Mouse (Mus musculus): ENCODE data around the gene Pbrm1. TPM values are rescaled to one million over a fixed set of nuclear protein-coding genes. Genes with fewer than 3 reads are reported as not detected.

The Pbrm1 gene
- polyA plus RNA-seq, 1 experiment from 2014 or later = 46.9 TPM

GRCm38 (mm10) chr14:31078597-31079208, 59.8 kb downstream of the Pbrm1 start:
- no peaks in the 10 kb centered on the region for H3K27me3 ChIP-seq
- no peak for TF ChIP-seq CTCF (IDR thresholded peaks at IDR 0.05)
- in situ Hi-C loops (cut with MboI; ENCODE audit: low pct_unique_long_range_greater_than_20kb) = no loop called here
- no peak for DNase-seq (ENCODE audit: low read depth, low spot score)
- ChIA-PET POLR2A (interaction anchor here (0.6 to 0.7 kb wide), 3 partner anchors 13 to 25 kb away, joined by 3 to 6 read pairs (median 4); no protein-coding TSS in a partner anchor), CTCF (no interaction called here)
- no peak for ATAC-seq

GRCm38 (mm10) chr14:31079313-31080028, 60.5 kb downstream of the Pbrm1 start:
- in situ Hi-C loops (cut with MboI; ENCODE audit: low pct_unique_long_range_greater_than_20kb) = no loop called here
- CTCF ChIA-PET = no interaction called here
- POLR2A ChIA-PET = interaction anchor here (0.6 kb wide), 1 partner anchor 12 kb away, joined by 6 read pairs; no protein-coding TSS in a partner anchor
- DNase-seq (ENCODE audit: low read depth, low spot score) = peak; percentile 58
- no peak for ATAC-seq
- no peaks in the 10 kb centered on the region for H3K27me3 ChIP-seq
- TF ChIP-seq CTCF (IDR thresholded peaks at IDR 0.05) = no peak

GRCm38 (mm10) chr14:31081147-31081546, 62.2 kb downstream of the Pbrm1 start:
- DNase-seq (ENCODE audit: low read depth, low spot score) (peak; percentile 72), ATAC-seq (no peak)
- in situ Hi-C loops (cut with MboI; ENCODE audit: low pct_unique_long_range_greater_than_20kb) = no loop called here
- H3K27me3 ChIP-seq = no peaks in the 10 kb centered on the region
- TF ChIP-seq CTCF (IDR thresholded peaks at IDR 0.05) = no peak
- POLR2A ChIA-PET = no interaction called here
- CTCF ChIA-PET = no interaction called here

- no peak for DNase-seq (ENCODE audit: low read depth, low spot score)
- ChIA-PET POLR2A (interaction anchor here (0.6 kb wide), 1 partner anchor 68 kb away, joined by 7 read pairs; no protein-coding TSS in a partner anchor), CTCF (interaction anchor here (1.6 kb wide), 1 partner anchor 34 kb away, joined by 3 read pairs; no protein-coding TSS in a partner anchor)
- no peak for ATAC-seq
- in situ Hi-C loops (cut with MboI; ENCODE audit: low pct_unique_long_range_greater_than_20kb) = no loop called here
- peak; percentile 38 for TF ChIP-seq CTCF (IDR thresholded peaks at IDR 0.05)
- no peaks in the 10 kb centered on the region for H3K27me3 ChIP-seq
These were observed 68.5 kb downstream of the Pbrm1 start for GRCm38 (mm10) chr14:31087433-31087832.

GRCm38 (mm10) chr14:31088515-31088914, 69.6 kb downstream of the Pbrm1 start:
- ChIA-PET CTCF (interaction anchor here (1.1 kb wide), 1 partner anchor 23 kb away, joined by 3 read pairs; no protein-coding TSS in a partner anchor), POLR2A (no interaction called here)
- no peak for DNase-seq (ENCODE audit: low read depth, low spot score)
- H3K27me3 ChIP-seq = no peaks in the 10 kb centered on the region
- in situ Hi-C loops (cut with MboI; ENCODE audit: low pct_unique_long_range_greater_than_20kb) = no loop called here
- no peak for ATAC-seq
- TF ChIP-seq CTCF (IDR thresholded peaks at IDR 0.05) = no peak

- in situ Hi-C loops (cut with MboI; ENCODE audit: low pct_unique_long_range_greater_than_20kb) = no loop called here
- no peaks in the 10 kb centered on the region for H3K27me3 ChIP-seq
- CTCF ChIA-PET = interaction anchor here (1.3 to 1.4 kb wide), 2 partner anchors 21 to 38 kb away, joined by 3 read pairs; no protein-coding TSS in a partner anchor
- TF ChIP-seq CTCF (IDR thresholded peaks at IDR 0.05) = no peak
- DNase-seq (ENCODE audit: low read depth, low spot score) = no peak
- POLR2A ChIA-PET = interaction anchor here (1.1 kb wide), 1 partner anchor 38 kb away, joined by 3 read pairs; no protein-coding TSS in a partner anchor
- no peak for ATAC-seq
These were observed 71.0 kb downstream of the Pbrm1 start for GRCm38 (mm10) chr14:31089918-31090317.

- POLR2A ChIA-PET = no interaction called here
- H3K27me3 ChIP-seq = no peaks in the 10 kb centered on the region
- DNase-seq (ENCODE audit: low read depth, low spot score) (no peak), ATAC-seq (no peak)
- TF ChIP-seq CTCF (IDR thresholded peaks at IDR 0.05) = no peak
- in situ Hi-C loops (cut with MboI; ENCODE audit: low pct_unique_long_range_greater_than_20kb) = no loop called here
- CTCF ChIA-PET = no interaction called here
These were observed 86.2 kb downstream of the Pbrm1 start for GRCm38 (mm10) chr14:31105156-31105555.

GRCm38 (mm10) chr14:31110613-31111012, 91.7 kb downstream of the Pbrm1 start:
- no peaks in the 10 kb centered on the region for H3K27me3 ChIP-seq
- TF ChIP-seq CTCF (IDR thresholded peaks at IDR 0.05) = no peak
- in situ Hi-C loops (cut with MboI; ENCODE audit: low pct_unique_long_range_greater_than_20kb) = no loop called here
- ChIA-PET POLR2A (no interaction called here), CTCF (no interaction called here)
- ATAC-seq = no peak
- DNase-seq (ENCODE audit: low read depth, low spot score) = no peak

GRCm38 (mm10) chr14:31112187-31112586, 93.2 kb downstream of the Pbrm1 start:
- in situ Hi-C loops (cut with MboI; ENCODE audit: low pct_unique_long_range_greater_than_20kb) = no loop called here
- DNase-seq (ENCODE audit: low read depth, low spot score) (no peak), ATAC-seq (no peak)
- H3K27me3 ChIP-seq = no peaks in the 10 kb centered on the region
- CTCF ChIA-PET = interaction anchor here (0.6 to 1.1 kb wide), 4 partner anchors 12 to 54 kb away, joined by 3 read pairs; no protein-coding TSS in a partner anchor
- no peak for TF ChIP-seq CTCF (IDR thresholded peaks at IDR 0.05)
- POLR2A ChIA-PET = no interaction called here

GRCm38 (mm10) chr14:31114011-31114410, 95.1 kb downstream of the Pbrm1 start:
- no peak for TF ChIP-seq CTCF (IDR thresholded peaks at IDR 0.05)
- no peak for DNase-seq (ENCODE audit: low read depth, low spot score)
- ChIA-PET CTCF (interaction anchor here (1.0 kb wide), 1 partner anchor 55 kb away, joined by 3 read pairs; no protein-coding TSS in a partner anchor), POLR2A (no interaction called here)
- in situ Hi-C loops (cut with MboI; ENCODE audit: low pct_unique_long_range_greater_than_20kb) = no loop called here
- no peak for ATAC-seq
- H3K27me3 ChIP-seq = no peaks in the 10 kb centered on the region

GRCm38 (mm10) chr14:31115522-31115921, 96.6 kb downstream of the Pbrm1 start:
- no peak for TF ChIP-seq CTCF (IDR thresholded peaks at IDR 0.05)
- no peak for ATAC-seq
- in situ Hi-C loops (cut with MboI; ENCODE audit: low pct_unique_long_range_greater_than_20kb) = no loop called here
- DNase-seq (ENCODE audit: low read depth, low spot score) = no peak
- CTCF ChIA-PET = interaction anchor here (0.7 to 1.3 kb wide), 3 partner anchors 8 to 89 kb away, joined by 3 to 5 read pairs (median 3); no protein-coding TSS in a partner anchor
- no peaks in the 10 kb centered on the region for H3K27me3 ChIP-seq
- POLR2A ChIA-PET = no interaction called here

Data from Patski (cell line).